Mouse (Mus musculus) skeletal muscle tissue, adult 2 months (tissue): ENCODE measurements around the gene Lrrc25.

Experiments
- DNase-seq: peaks from one replicate; pipeline ENCODE4 v3.0.0-alpha.2; 2012; ENCODE audit warnings: low read depth, low spot score

Lrrc25 gene

GRCm38 (mm10) chr8:70616645-70617044 is 690 bp downstream of the Lrrc25 start:
- DNase-seq: no peak

DNA sequence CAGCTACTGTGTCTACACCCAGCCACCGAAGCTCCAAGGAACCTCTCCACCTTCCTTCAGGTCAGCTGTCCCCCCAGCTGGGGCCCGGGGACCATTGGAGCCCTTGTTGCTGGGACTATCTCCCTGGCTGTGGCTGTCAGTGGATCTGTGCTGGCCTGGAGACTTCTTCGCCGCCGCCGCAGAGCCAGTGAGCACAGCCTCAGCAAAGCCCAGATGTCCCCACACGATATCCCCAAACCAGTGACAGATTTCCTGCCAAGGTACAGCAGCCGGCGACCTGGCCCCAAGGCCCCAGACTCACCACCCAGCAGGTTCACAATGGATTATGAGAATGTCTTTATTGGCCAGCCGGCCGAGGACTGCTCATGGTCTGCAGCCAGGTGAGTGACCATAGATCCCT is 2.0 kb downstream of the Lrrc25 start:
- no peak for DNase-seq

DNA sequence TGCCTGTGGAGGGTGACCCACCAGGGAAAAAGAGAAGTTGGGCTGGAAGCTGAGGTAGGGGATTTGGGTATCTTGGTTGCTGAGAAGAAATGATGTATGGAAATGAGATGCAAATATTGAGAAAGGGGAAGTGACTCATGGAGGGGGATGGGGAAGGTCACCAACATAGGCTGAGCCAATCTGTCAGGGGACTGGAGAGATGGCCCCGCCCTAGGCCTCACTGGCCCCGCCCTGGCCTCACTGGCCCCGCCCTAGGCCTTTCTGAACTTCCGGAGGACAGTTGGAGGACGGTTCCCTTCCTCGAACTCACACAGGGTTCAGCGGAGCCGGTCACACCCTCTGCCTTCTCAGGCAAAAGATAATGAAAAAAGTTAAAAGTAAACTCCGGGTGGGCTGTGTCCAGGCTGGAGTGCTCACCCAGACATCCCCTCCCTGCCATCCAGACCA is 3.0 kb downstream of the Lrrc25 start:
- no peak for DNase-seq

- no peak for DNase-seq
Measured at GRCm38 (mm10) chr8:70622220-70622619, 6.3 kb downstream of the Lrrc25 start.

GRCm38 (mm10) chr8:70625104-70625503 is 9.1 kb downstream of the Lrrc25 start:
- no peak for DNase-seq

GRCm38 (mm10) chr8:70627041-70627440 is 11.1 kb downstream of the Lrrc25 start:
- no peak for DNase-seq

DNA sequence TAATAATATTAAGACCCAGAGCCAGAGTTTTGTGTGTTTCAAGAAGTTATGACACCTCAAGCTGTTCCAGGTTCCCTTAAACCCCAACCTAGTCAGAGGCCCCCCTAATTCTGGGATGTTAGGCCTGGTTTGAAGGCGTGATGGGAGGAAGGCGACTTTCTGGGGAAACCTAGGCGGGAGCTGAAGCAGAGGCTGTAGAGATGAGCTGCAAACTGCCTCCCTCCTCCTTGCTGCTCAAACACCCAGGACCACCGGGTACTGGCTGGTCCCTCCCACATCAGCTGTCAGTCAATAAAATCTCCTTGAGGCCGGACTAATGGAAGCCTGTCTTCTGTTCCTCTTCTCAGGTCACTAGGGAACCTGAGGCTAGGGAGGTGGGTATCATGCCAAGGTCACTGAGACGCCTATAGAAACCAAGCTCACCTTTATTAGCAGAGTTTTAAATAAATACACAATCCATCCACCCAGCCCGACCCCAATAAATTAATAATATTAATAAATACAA is 13.1 kb downstream of the Lrrc25 start:
- DNase-seq: no peak

DNA sequence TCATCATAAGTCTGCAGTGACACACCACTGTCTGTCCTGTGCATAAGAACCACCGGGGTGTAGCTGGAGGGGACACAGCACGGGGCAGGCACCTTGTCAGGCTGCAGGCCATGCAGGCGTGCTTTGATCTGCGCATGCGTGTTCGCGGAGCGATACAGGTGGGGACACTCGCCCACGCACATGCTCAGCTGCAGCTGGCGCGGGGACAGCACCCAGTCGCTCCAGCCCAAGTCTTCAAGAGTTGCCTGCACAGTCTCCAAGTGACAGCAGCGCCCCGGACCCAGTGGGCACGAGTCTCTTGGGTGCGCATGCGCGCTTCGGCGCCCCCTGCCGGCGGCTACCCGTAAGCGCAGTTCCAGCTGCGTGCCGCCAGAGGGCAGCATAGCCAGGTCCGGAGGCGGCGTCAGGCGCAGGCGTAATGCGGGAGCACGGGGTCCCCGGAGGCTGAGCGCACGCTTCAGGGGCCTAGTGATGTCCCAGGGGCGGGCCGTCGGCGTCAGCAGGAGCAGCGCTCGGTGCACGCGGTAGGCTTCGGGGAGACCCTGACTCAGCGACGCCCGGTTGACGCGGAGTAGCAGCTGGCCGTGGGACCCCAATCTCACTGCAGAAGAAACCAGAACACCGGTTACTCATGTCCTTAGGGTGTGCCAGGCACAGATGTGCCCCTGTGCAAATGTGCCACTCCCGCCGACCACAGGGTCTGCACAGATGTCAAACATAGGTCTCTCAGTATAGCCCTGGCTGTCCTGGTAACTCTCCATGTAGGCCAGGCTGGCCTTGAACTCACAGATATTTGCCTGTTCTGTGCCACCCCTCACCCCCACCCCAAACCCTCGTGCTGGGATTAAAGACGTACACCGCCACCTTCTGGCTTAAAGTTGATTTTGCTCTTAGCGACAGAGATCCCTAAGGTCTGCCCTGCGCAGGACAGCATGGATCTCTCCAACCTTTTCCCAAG is 13.9 kb downstream of the Lrrc25 start:
- peak; percentile 95 for DNase-seq

GRCm38 (mm10) chr8:70630532-70631381 is 14.8 kb downstream of the Lrrc25 start:
- DNase-seq: no peak

DNA sequence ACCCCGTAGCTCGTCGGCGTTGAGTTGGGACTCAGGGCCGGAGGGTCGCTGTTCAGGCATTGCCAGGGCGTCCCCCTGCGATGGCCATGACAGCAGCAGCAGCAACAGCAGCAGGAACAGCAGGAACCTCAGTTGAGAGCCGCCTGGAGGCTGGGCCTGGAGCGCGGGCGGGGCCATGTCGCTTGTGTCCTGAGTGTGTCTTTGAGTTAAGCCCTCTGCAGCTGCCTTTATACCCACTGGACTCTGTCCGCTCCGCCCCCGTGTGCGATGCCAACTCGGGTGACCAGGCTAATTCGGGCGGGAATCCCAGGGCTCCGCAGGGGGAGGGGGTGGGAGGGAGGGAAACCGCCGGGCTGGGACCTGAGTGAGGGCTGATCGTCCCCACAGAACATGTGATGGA is 15.5 kb downstream of the Lrrc25 start:
- DNase-seq: no peak

DNA sequence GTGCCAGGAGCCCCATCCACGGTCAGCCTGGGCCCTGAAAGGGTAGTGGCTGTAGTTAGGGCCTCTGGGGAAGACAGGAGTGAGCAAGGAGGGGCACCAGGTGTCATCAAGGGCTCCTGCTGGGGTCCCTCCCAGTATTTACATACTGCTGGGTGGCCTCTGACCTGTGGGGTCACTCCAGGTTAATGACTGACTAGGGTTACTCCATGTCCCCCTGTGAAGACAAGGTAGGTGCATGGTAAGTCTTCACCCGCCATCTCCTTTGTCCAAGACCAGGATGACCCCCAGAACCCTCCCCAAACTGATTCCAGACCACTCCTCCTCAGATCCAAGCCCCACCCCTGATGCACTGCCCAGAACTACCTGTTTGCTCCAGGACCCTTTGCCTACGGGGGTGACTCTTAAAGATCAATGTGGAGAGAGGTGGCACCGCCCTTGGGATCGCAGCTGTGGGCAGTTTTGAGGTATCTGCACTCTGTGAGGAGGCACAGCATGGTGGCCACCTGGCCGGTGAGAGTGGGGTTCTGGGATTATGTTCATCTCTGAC is 16.5 kb downstream of the Lrrc25 start, which contains the start of gene Gdf15:
Gene Gdf15, minus strand, starts transcription at position 111 of the 547 bp plus-strand sequence.
- DNase-seq: no peak

- peak; percentile 59 for DNase-seq
Measured at GRCm38 (mm10) chr8:70634066-70634465, 18.1 kb downstream of the Lrrc25 start.

- no peak for DNase-seq
Measured at GRCm38 (mm10) chr8:70635527-70635926, 19.6 kb downstream of the Lrrc25 start.

- DNase-seq: no peak
Measured at GRCm38 (mm10) chr8:70636838-70637237, 20.9 kb downstream of the Lrrc25 start.

GRCm38 (mm10) chr8:70638752-70639151 is 22.8 kb downstream of the Lrrc25 start:
- DNase-seq: no peak

DNA sequence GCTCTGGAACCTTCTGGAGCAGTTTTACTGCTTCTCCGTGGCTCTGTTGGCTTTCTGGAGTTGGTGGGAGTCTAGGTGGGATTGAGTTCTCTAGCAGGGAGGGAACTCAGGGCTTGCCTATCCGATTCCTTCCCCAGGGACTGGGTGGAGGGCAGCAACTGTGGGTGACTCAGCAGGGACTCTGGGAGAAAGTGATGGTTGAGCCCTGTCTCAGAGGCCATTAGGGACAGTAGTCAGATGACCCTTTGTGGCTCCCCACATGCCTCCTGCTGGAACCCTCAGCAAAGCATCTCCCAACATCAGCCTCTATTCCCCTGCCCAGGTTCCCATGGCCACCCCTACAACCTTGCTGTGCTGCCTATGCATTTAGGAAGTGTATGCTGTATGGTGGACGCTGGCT is 27.1 kb downstream of the Lrrc25 start:
- no peak for DNase-seq

DNA sequence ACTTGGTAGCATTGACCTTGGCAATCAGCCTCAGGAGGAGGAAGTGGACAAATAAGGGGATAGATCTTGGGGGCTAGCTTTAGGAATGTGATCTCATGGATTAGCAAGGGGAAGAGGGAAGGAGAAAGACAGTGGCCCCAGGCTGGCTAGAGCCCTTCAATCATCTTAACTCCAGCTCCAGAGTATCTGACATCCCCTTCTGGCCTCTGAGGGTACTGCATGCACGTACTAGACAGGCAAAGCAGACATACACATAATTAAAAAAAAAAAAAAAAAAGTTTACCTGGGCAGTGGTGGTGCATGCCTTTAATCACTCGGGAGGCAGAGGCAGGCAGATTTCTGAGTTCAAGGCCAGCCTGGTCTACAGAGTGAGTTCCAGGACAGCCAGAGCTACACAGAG is 28.1 kb downstream of the Lrrc25 start:
- no peak for DNase-seq

GRCm38 (mm10) chr8:70645501-70646224 is 29.7 kb downstream of the Lrrc25 start:
- DNase-seq: no peak

DNA sequence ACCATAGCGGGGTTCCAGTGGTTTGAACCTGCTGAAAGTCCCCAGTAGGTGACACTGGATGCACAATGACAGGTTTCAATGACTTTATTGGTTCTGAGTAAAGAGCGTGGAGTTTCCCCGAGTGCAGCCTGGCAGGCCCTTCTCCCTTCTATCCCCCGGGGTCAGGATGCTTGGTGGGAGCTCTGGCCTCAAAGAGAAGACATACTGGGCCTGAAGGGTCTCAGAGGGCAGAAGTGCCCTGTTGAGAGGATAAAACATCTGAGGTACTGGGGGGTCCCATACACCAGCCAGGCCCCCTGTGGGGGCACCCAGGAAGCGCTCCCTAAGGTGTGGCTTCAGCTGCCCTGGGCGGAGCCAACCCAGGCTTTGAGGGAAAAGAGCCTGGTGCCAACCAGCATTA is 30.4 kb downstream of the Lrrc25 start:
- DNase-seq: no peak

DNA sequence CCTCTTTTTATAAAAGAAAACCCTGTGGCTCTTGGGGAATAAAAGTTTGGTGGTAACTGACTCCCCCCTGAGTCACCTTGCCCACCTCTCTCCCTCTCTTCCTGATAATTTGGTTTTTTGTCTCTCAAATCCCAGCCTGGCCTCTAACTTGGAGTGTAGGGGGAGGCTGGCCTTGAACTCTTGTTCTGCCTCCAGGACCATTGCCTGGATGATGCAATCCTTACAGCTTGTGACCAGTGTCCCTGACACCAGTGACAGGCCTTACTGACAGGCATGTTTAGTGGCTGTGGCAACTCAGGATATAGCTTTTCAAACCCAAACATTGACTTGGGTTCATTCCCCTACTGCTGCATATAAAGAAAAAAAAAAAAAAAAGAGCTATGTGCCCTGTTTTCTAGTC is 30.8 kb downstream of the Lrrc25 start:
- DNase-seq: no peak
